Mouse (Mus musculus) lung, postnatal 0 days (tissue): ENCODE measurements around the gene Stpg1. TPM values are rescaled to one million over a fixed set of nuclear protein-coding genes. Genes with fewer than 3 reads are reported as not detected.

Experiments used
- ATAC-seq: fragments of 200-750 bp; cut with Nextera tagmentation; 2 replicates; pipeline ENCODE4 v1.8.0; 2017; ENCODE audit warnings: moderate library complexity
- DNase-seq: peaks from one replicate; pipeline ENCODE4 v3.0.0-alpha.2; 2016; ENCODE audit warnings: low spot score
- H3K27ac ChIP-seq: fragments of 300-500 bp; sonication (generic); 2 replicates; pipeline ENCODE4 v1.5.1; 2014; ENCODE audit warnings: antibody characterized with exemption, mild to moderate bottlenecking, low read length, mixed read lengths
- H3K27me3 ChIP-seq: fragments of 300-500 bp; sonication (generic); replicated peaks from 2 replicates; pipeline ENCODE4 v1.6.1; 2014; ENCODE audit warnings: low read length, mixed read lengths; ENCODE audit not compliant: insufficient read depth
- H3K36me3 ChIP-seq: fragments of 300-500 bp; sonication (generic); 2 replicates; pipeline ENCODE4 v1.6.1; 2014; ENCODE audit warnings: low read length, mixed read lengths; ENCODE audit not compliant: insufficient read depth
- H3K4me1 ChIP-seq: fragments of 300-500 bp; sonication (generic); 2 replicates; pipeline ENCODE4 v1.6.1; 2014; ENCODE audit warnings: antibody characterized with exemption, low read depth, low read length, mixed read lengths; ENCODE audit not compliant: insufficient read depth
- H3K4me2 ChIP-seq: fragments of 300-500 bp; sonication (generic); replicated peaks from 2 replicates; pipeline ENCODE4 v1.6.1; 2014; ENCODE audit warnings: low read depth, mild to moderate bottlenecking, low read length, moderate library complexity, mixed read lengths
- H3K4me3 ChIP-seq: fragments of 300-500 bp; sonication (generic); 2 replicates; pipeline ENCODE4 v1.5.1; 2014; ENCODE audit warnings: low read depth, low read length
- H3K9ac ChIP-seq: fragments of 300-500 bp; sonication (generic); replicated peaks from 2 replicates; pipeline ENCODE4 v1.6.1; 2014; ENCODE audit warnings: low read depth, mild to moderate bottlenecking
- H3K9me3 ChIP-seq: fragments of 300-500 bp; sonication (generic); 2 replicates; pipeline ENCODE4 v1.6.1; 2016; ENCODE audit warnings: low read length, mixed read lengths
- CTCF ChIP-seq: IDR thresholded peaks from 2 replicates; pipeline ENCODE4 v1.5.1; 2016; ENCODE audit warnings: antibody characterized with exemption, mild to moderate bottlenecking
- EP300 ChIP-seq: IDR thresholded peaks from 2 replicates; pipeline ENCODE4 v1.6.1; 2016; ENCODE audit warnings: antibody characterized with exemption, mild to moderate bottlenecking, control low read depth
- WGBS: fragments of 180-500 bp; shearing (Covaris S2); extraction: QIAGEN DNeasy Blood & Tissue Kit; methylation state at CpG from one replicate; pipeline ENCODE4 v1.1.7; 2014; 5-methylcytosine and 5-hydroxymethylcytosine counted together
- polyA plus RNA-seq: library from polyadenylated mRNA; unstranded; fragments of >200 nt; fragmentation: Nextera tagmentation; extraction: Ambion mirVana; gene quantifications from 2 replicates; pipeline ENCODE4 v1.2.1, GENCODE M21; 2015

Gene Stpg1
- polyA plus RNA-seq, 1 experiment from 2014 or later: 0.85 TPM

DNA sequence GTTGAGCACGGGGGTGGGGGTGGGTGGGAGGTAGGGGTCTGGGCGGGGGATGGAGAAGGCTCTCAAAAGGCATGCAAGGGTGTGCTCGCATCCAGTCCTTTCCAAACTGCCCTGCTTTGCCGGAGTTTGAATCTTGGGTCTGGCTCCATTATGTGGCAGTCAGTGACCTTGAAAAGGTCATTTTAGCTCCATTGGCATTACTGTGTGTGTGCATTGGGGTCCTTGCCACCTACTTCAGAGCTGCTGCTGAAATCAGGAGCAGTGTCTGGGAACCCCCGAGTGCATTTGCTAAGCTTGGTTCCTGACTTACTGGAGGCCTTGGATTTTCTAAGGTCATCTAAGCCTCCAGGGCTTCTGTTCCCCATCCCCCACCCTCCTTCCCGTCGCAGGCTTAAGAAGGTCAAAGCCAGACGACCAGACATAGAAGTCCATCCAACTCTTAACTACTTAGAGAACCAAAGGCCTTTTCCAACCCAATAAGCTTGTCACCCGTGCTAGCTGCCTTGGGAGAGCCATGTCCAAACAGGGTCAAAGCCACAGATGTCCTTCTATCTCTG is 54.0 kb downstream of the Stpg1 start:
- H3K9me3 ChIP-seq: no peaks in the 10 kb centered on the region
- no peak overlapping the region for H3K4me3 ChIP-seq
- ATAC-seq (no peak), DNase-seq (no peak)
- no peak overlapping the region for H3K27ac ChIP-seq
- no peak overlapping the region for H3K9ac ChIP-seq
- no peak for TF ChIP-seq CTCF
- no peak for TF ChIP-seq EP300
- H3K4me2 ChIP-seq: no peak overlapping the region
- 41% methylated on average over 9 of the region's 9 CpGs for WGBS
- H3K27me3 ChIP-seq: no peaks in the 10 kb centered on the region
- no peaks in the 10 kb centered on the region for H3K36me3 ChIP-seq
- peaks cover 17% of the 10 kb centered on the region for H3K4me1 ChIP-seq

DNA sequence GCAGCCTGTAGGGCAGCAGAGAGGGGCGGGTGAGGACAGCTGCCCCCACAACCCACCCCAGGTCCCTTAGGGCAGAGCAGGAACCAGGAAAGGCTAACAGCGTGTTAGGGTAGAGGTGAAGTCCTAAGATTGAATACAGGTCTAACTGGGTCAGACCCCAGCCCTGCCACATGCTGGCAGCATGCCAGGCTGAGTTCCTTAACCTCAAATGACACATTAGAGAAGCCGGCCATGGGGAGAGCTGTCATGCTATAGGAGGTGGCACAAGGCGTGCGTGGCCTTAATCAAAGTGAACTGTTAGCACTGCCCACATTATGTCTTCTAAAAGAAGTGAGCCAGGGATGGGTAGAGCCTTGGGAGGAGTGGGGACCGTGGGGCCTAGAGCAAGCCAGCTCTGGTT is 54.7 kb downstream of the Stpg1 start:
- peaks cover 17% of the 10 kb centered on the region for H3K4me1 ChIP-seq
- H3K4me3 ChIP-seq: no peak overlapping the region
- no peak overlapping the region for H3K4me2 ChIP-seq
- no peaks in the 10 kb centered on the region for H3K9me3 ChIP-seq
- no peaks in the 10 kb centered on the region for H3K36me3 ChIP-seq
- no peak overlapping the region for H3K9ac ChIP-seq
- H3K27ac ChIP-seq: no peak overlapping the region
- no peak for DNase-seq
- WGBS: 54% methylated on average over 6 of the region's 6 CpGs
- no peak for TF ChIP-seq CTCF
- no peak for TF ChIP-seq EP300
- no peak for ATAC-seq
- H3K27me3 ChIP-seq: no peaks in the 10 kb centered on the region

DNA sequence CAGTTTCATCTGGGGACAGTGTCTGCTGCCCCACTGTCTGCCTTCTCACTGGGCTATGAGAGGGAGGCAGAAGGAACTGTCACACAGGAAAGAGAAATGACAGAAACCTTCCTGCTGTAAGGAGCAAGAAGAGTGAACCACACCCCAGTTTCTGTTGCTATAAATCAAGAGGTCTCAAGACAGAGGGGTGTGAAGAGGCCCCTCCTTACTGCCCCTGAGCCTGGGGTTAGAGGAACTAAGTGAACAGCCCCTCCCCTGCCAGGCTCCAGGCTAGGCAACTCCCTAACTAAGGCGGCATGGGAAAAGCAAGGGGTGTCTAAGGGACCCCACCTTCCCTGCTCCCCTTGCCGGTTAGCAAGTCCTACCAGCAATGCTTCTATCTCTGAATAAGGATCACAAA is 69.2 kb downstream of the Stpg1 start:
- H3K9ac ChIP-seq: no peak overlapping the region
- H3K27me3 ChIP-seq: no peaks in the 10 kb centered on the region
- H3K4me2 ChIP-seq: no peak overlapping the region

DNA sequence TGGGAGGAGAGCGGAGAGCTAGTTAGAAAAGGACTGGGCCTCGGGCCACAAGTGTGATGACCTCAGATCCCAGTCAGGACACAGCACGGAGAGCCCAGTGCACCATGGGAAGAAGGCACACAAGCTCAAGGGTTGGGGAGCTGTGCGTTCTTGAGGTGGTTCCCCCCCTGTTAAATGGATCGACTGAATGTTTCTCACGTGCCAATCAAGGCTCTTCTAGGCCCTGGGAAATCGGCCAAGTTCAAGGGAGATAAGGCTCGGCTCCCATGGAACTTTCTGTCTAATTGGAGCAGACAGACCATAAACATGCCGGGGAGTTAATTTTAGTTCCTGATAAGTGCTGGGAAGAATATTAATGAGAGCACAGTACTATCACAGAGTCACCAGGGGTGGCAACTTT is 70.8 kb downstream of the Stpg1 start:
- Histone ChIP-seq H3K9ac (no peak overlapping the region), H3K4me3 (no peak overlapping the region), H3K27ac (no peak overlapping the region), H3K36me3 (no peaks in the 10 kb centered on the region), H3K27me3 (0 out of 2 replicates have a peak, but pooled peaks cover 4% of the 10 kb centered on the region), H3K4me2 (no peak overlapping the region), H3K4me1 (peaks cover 8% of the 10 kb centered on the region), H3K9me3 (no peaks in the 10 kb centered on the region)
- 16% methylated on average over 9 of the region's 9 CpGs for WGBS
- TF ChIP-seq CTCF (no peak), EP300 (no peak)
- peak; percentile 72 for DNase-seq
- ATAC-seq: peak; percentile 65

More for the DNA sequence above, 69.2 kb downstream of the Stpg1 start:
- 23% methylated on average over 2 of the region's 2 CpGs for WGBS
- Histone ChIP-seq H3K4me3 (no peak overlapping the region), H3K27ac (no peak overlapping the region), H3K9me3 (no peaks in the 10 kb centered on the region), H3K36me3 (no peaks in the 10 kb centered on the region), H3K4me1 (peaks cover 3% of the 10 kb centered on the region; the same call in 1 of the 2 replicates)
- TF ChIP-seq EP300 (no peak), CTCF (no peak)
- DNase-seq: no peak
- no peak for ATAC-seq

DNA sequence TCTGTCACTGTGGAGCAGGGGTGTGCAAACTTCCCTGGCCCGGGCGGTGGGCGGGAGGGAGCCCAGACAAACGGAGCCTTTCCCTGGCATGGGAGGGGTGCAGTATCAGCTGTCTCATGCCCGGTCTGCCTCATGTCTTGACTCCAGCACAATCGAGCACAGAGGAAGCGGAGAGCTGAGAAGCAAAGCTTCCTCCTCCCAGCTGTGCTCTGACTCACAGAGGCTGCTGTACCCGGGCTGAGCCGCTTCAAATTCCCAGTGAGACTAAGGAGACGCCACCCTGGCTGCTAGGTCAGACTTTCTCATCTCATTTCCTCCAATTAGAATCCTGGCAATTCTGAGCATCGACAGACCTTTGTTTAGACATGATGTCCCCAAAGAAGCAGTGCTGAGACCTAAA is 72.5 kb downstream of the Stpg1 start:
- H3K27me3 ChIP-seq: 0 out of 2 replicates have a peak, but pooled peaks cover 12% of the 10 kb centered on the region
- no peak overlapping the region for H3K4me2 ChIP-seq
- DNase-seq (no peak), ATAC-seq (no peak)
- no peak overlapping the region for H3K27ac ChIP-seq
- no peaks in the 10 kb centered on the region for H3K36me3 ChIP-seq
- no peaks in the 10 kb centered on the region for H3K9me3 ChIP-seq
- H3K9ac ChIP-seq: no peak overlapping the region
- no peak for TF ChIP-seq CTCF
- peaks cover 15% of the 10 kb centered on the region for H3K4me1 ChIP-seq
- 39% methylated on average over 11 of the region's 11 CpGs for WGBS
- H3K4me3 ChIP-seq: no peak overlapping the region

- no peak overlapping the region for H3K27ac ChIP-seq
- whole genome bisulfite sequencing: 64% methylated on average over 8 of the region's 8 CpGs
- ATAC-seq: no peak
Measured at GRCm38 (mm10) chr4:135567484-135567883, 72.9 kb downstream of the Stpg1 start.

More at GRCm38 (mm10) chr4:135567484-135567883, 72.9 kb downstream of the Stpg1 start:
- no peak overlapping the region for H3K4me2 ChIP-seq
- TF ChIP-seq CTCF (no peak), EP300 (no peak)
- no peak for DNase-seq
- H3K36me3 ChIP-seq: no peaks in the 10 kb centered on the region
- no peak overlapping the region for H3K9ac ChIP-seq
- H3K9me3 ChIP-seq: no peaks in the 10 kb centered on the region
- peaks cover 15% of the 10 kb centered on the region for H3K4me1 ChIP-seq
- H3K4me3 ChIP-seq: no peak overlapping the region
- 0 out of 2 replicates have a peak, but pooled peaks cover 16% of the 10 kb centered on the region for H3K27me3 ChIP-seq
